Mouse (Mus musculus): ENCODE data around the gene Zxdc. TPM values are rescaled to one million over a fixed set of nuclear protein-coding genes. Genes with fewer than 3 reads are reported as not detected.
A peak's percentile ranks its signal among the peaks of the same experiment; 100 is the strongest.

The Zxdc gene
- polyA plus RNA-seq, 1 experiment from 2014 or later, result 16.2 TPM

GRCm38 (mm10) chr6:90428380-90428974, 59.2 kb downstream of the Zxdc start, which contains the start of gene Cfap100:
TSS of gene Cfap100 (minus strand) at chr6:90428797.
- Histone ChIP-seq H3K27ac (replicated peaks; ENCODE audit: low read depth, low read length) (peak within 1 kb of the TSS; percentile 57; the same call in 1 of the 2 replicates), H3K4me3 (replicated peaks; ENCODE audit: low read depth, low read length) (peak within 1 kb of the TSS; percentile 40), H3K27me3 (ENCODE audit: control insufficient read depth, insufficient read depth, low read length) (no peaks in the 10 kb centered on the region; the same call in 1 of the 2 replicates), H3K36me3 (ENCODE audit: control insufficient read depth, insufficient read depth, low read length) (no peaks in the 10 kb centered on the region), H3K9ac (replicated peaks; ENCODE audit: low read length) (peak within 1 kb of the TSS; percentile 32), H3K9me3 (ENCODE audit: control insufficient read depth, low read length) (no peaks in the 10 kb centered on the region), H3K4me1 (ENCODE audit: control insufficient read depth, insufficient read depth, low read length) (peaks cover 6% of the 10 kb centered on the region; the same call in 1 of the 2 replicates), H3K4me2 (ENCODE audit: low read length) (peak within 1 kb of the TSS; percentile 79)
- whole genome bisulfite sequencing, result under 1% methylated on average over 31 of the region's 31 CpGs
- DNase-seq (peak; percentile 86), ATAC-seq (ENCODE audit: low FRiP score, low TSS enrichment) (peak; percentile 83)

GRCm38 (mm10) chr6:90429911-90430310, 60.6 kb downstream of the Zxdc start:
- ATAC-seq (ENCODE audit: low FRiP score, low TSS enrichment) (no peak), DNase-seq (peak; percentile 41)
- no peak overlapping the region for H3K4me2 ChIP-seq (ENCODE audit: low read length)
- H3K4me3 ChIP-seq (replicated peaks; ENCODE audit: low read depth, low read length), result no peak overlapping the region
- H3K27me3 ChIP-seq (ENCODE audit: control insufficient read depth, insufficient read depth, low read length), result no peaks in the 10 kb centered on the region; the same call in 1 of the 2 replicates
- peaks cover 6% of the 10 kb centered on the region; the same call in 1 of the 2 replicates for H3K4me1 ChIP-seq (ENCODE audit: control insufficient read depth, insufficient read depth, low read length)
- H3K27ac ChIP-seq (replicated peaks; ENCODE audit: low read depth, low read length), result no peak overlapping the region
- WGBS, result 49% methylated on average over 14 of the region's 14 CpGs
- H3K9ac ChIP-seq (replicated peaks; ENCODE audit: low read length), result no peak overlapping the region
- H3K36me3 ChIP-seq (ENCODE audit: control insufficient read depth, insufficient read depth, low read length), result no peaks in the 10 kb centered on the region
- no peaks in the 10 kb centered on the region for H3K9me3 ChIP-seq (ENCODE audit: control insufficient read depth, low read length)

- no peak overlapping the region for H3K27ac ChIP-seq (replicated peaks; ENCODE audit: low read depth, low read length)
- H3K4me1 ChIP-seq (ENCODE audit: control insufficient read depth, insufficient read depth, low read length), result peaks cover 6% of the 10 kb centered on the region; the same call in 1 of the 2 replicates
- WGBS, result 63% methylated on average over 2 of the region's 2 CpGs
- H3K4me2 ChIP-seq (ENCODE audit: low read length), result no peak overlapping the region
- no peaks in the 10 kb centered on the region; the same call in 1 of the 2 replicates for H3K27me3 ChIP-seq (ENCODE audit: control insufficient read depth, insufficient read depth, low read length)
- no peak overlapping the region for H3K4me3 ChIP-seq (replicated peaks; ENCODE audit: low read depth, low read length)
- H3K9ac ChIP-seq (replicated peaks; ENCODE audit: low read length), result no peak overlapping the region
- H3K36me3 ChIP-seq (ENCODE audit: control insufficient read depth, insufficient read depth, low read length), result no peaks in the 10 kb centered on the region
- no peaks in the 10 kb centered on the region for H3K9me3 ChIP-seq (ENCODE audit: control insufficient read depth, low read length)
- no peak for DNase-seq
- no peak for ATAC-seq (ENCODE audit: low FRiP score, low TSS enrichment)
These were observed 62.2 kb downstream of the Zxdc start for GRCm38 (mm10) chr6:90431487-90431886.

GRCm38 (mm10) chr6:90434687-90435086, 65.4 kb downstream of the Zxdc start:
- 74% methylated on average over 3 of the region's 3 CpGs for WGBS
- H3K9ac ChIP-seq (replicated peaks; ENCODE audit: low read length), result no peak overlapping the region
- ATAC-seq (ENCODE audit: low FRiP score, low TSS enrichment), result peak; percentile 11; the same call in 1 of the 2 replicates

GRCm38 (mm10) chr6:90435195-90435618, 65.9 kb downstream of the Zxdc start:
- H3K27me3 ChIP-seq (ENCODE audit: control insufficient read depth, insufficient read depth, low read length), result no peaks in the 10 kb centered on the region
- H3K9ac ChIP-seq (replicated peaks; ENCODE audit: low read length), result no peak overlapping the region
- WGBS, result 17% methylated on average over 11 of the region's 11 CpGs
- H3K4me3 ChIP-seq (replicated peaks; ENCODE audit: low read depth, low read length), result no peak overlapping the region
- no peak overlapping the region for H3K4me2 ChIP-seq (ENCODE audit: low read length)
- ATAC-seq (ENCODE audit: low FRiP score, low TSS enrichment) (peak; percentile 62), DNase-seq (peak; percentile 90)
- no peak overlapping the region for H3K27ac ChIP-seq (replicated peaks; ENCODE audit: low read depth, low read length)
- H3K9me3 ChIP-seq (ENCODE audit: control insufficient read depth, low read length), result no peaks in the 10 kb centered on the region
- H3K36me3 ChIP-seq (ENCODE audit: control insufficient read depth, insufficient read depth, low read length), result no peaks in the 10 kb centered on the region
- H3K4me1 ChIP-seq (ENCODE audit: control insufficient read depth, insufficient read depth, low read length), result no peaks in the 10 kb centered on the region

More at GRCm38 (mm10) chr6:90434687-90435086, 65.4 kb downstream of the Zxdc start:
- no peak overlapping the region for H3K27ac ChIP-seq (replicated peaks; ENCODE audit: low read depth, low read length)
- H3K27me3 ChIP-seq (ENCODE audit: control insufficient read depth, insufficient read depth, low read length), result no peaks in the 10 kb centered on the region
- H3K9me3 ChIP-seq (ENCODE audit: control insufficient read depth, low read length), result no peaks in the 10 kb centered on the region
- H3K36me3 ChIP-seq (ENCODE audit: control insufficient read depth, insufficient read depth, low read length), result no peaks in the 10 kb centered on the region
- H3K4me2 ChIP-seq (ENCODE audit: low read length), result no peak overlapping the region
- DNase-seq, result no peak
- H3K4me3 ChIP-seq (replicated peaks; ENCODE audit: low read depth, low read length), result no peak overlapping the region
- H3K4me1 ChIP-seq (ENCODE audit: control insufficient read depth, insufficient read depth, low read length), result no peaks in the 10 kb centered on the region

GRCm38 (mm10) chr6:90436192-90436907, 67.1 kb downstream of the Zxdc start:
- no peaks in the 10 kb centered on the region for H3K27me3 ChIP-seq (ENCODE audit: control insufficient read depth, insufficient read depth, low read length)
- no peaks in the 10 kb centered on the region for H3K4me1 ChIP-seq (ENCODE audit: control insufficient read depth, insufficient read depth, low read length)
- DNase-seq, result no peak
- H3K9ac ChIP-seq (replicated peaks; ENCODE audit: low read length), result no peak overlapping the region
- no peak for ATAC-seq (ENCODE audit: low FRiP score, low TSS enrichment)
- H3K4me3 ChIP-seq (replicated peaks; ENCODE audit: low read depth, low read length), result no peak overlapping the region
- no peak overlapping the region for H3K27ac ChIP-seq (replicated peaks; ENCODE audit: low read depth, low read length)
- H3K4me2 ChIP-seq (ENCODE audit: low read length), result no peak overlapping the region
- H3K9me3 ChIP-seq (ENCODE audit: control insufficient read depth, low read length), result no peaks in the 10 kb centered on the region
- WGBS, result 86% methylated on average over 10 of the region's 10 CpGs
- no peaks in the 10 kb centered on the region for H3K36me3 ChIP-seq (ENCODE audit: control insufficient read depth, insufficient read depth, low read length)

- H3K9ac ChIP-seq (replicated peaks; ENCODE audit: low read length), result no peak overlapping the region
- no peak overlapping the region for H3K4me2 ChIP-seq (ENCODE audit: low read length)
- H3K27ac ChIP-seq (replicated peaks; ENCODE audit: low read depth, low read length), result no peak overlapping the region
- no peak for ATAC-seq (ENCODE audit: low FRiP score, low TSS enrichment)
- H3K36me3 ChIP-seq (ENCODE audit: control insufficient read depth, insufficient read depth, low read length), result no peaks in the 10 kb centered on the region
- DNase-seq, result no peak
- H3K4me1 ChIP-seq (ENCODE audit: control insufficient read depth, insufficient read depth, low read length), result no peaks in the 10 kb centered on the region
- H3K4me3 ChIP-seq (replicated peaks; ENCODE audit: low read depth, low read length), result no peak overlapping the region
- H3K27me3 ChIP-seq (ENCODE audit: control insufficient read depth, insufficient read depth, low read length), result no peaks in the 10 kb centered on the region
- no peaks in the 10 kb centered on the region for H3K9me3 ChIP-seq (ENCODE audit: control insufficient read depth, low read length)
- 92% methylated on average over 3 of the region's 3 CpGs for WGBS
These were observed 67.7 kb downstream of the Zxdc start for GRCm38 (mm10) chr6:90437041-90437440.

- Histone ChIP-seq H3K36me3 (ENCODE audit: control insufficient read depth, insufficient read depth, low read length) (no peaks in the 10 kb centered on the region), H3K27ac (replicated peaks; ENCODE audit: low read depth, low read length) (peak overlapping the region; percentile 70), H3K9ac (replicated peaks; ENCODE audit: low read length) (no peak overlapping the region), H3K9me3 (ENCODE audit: control insufficient read depth, low read length) (no peaks in the 10 kb centered on the region), H3K4me3 (replicated peaks; ENCODE audit: low read depth, low read length) (no peak overlapping the region), H3K4me2 (ENCODE audit: low read length) (no peak overlapping the region), H3K27me3 (ENCODE audit: control insufficient read depth, insufficient read depth, low read length) (no peaks in the 10 kb centered on the region), H3K4me1 (ENCODE audit: control insufficient read depth, insufficient read depth, low read length) (0 out of 2 replicates have a peak, but pooled peaks cover 11% of the 10 kb centered on the region)
- WGBS, result 15% methylated on average over 4 of the region's 4 CpGs
- peak; percentile 53 for ATAC-seq (ENCODE audit: low FRiP score, low TSS enrichment)
- DNase-seq, result peak; percentile 76
These were observed 77.6 kb downstream of the Zxdc start for GRCm38 (mm10) chr6:90446883-90447282.
